Mouse (Mus musculus) limb, embryonic 10.5 days (tissue): Measurements from ENCODE around the gene Syk. TPM values are rescaled to one million over a fixed set of nuclear protein-coding genes. Genes with fewer than 3 reads are reported as not detected.
A peak's percentile ranks its signal among the peaks of the same experiment; 100 is the strongest.

Source experiments
- DNase-seq: peaks from one replicate; pipeline ENCODE4 v3.0.0-alpha.2; 2017; ENCODE audit warnings: low spot score
- H3K27ac ChIP-seq: fragments of 300-500 bp; sonication (generic); 2 replicates; pipeline ENCODE4 v1.5.1; 2016; ENCODE audit warnings: mild to moderate bottlenecking
- H3K27me3 ChIP-seq: fragments of 300-500 bp; sonication (generic); 2 replicates; pipeline ENCODE4 v1.6.1; 2016; ENCODE audit warnings: low read depth, mild to moderate bottlenecking; ENCODE audit not compliant: poor library complexity, severe bottlenecking
- H3K36me3 ChIP-seq: fragments of 300-500 bp; sonication (generic); 2 replicates; pipeline ENCODE4 v1.6.1; 2016; ENCODE audit warnings: mild to moderate bottlenecking, moderate library complexity
- H3K4me1 ChIP-seq: fragments of 300-500 bp; sonication (generic); 2 replicates; pipeline ENCODE4 v1.6.1; 2016
- H3K4me3 ChIP-seq: fragments of 300-500 bp; sonication (generic); 2 replicates; pipeline ENCODE4 v1.5.1; 2016; ENCODE audit warnings: mild to moderate bottlenecking, moderate library complexity
- H3K9me3 ChIP-seq: fragments of 300-500 bp; sonication (generic); replicated peaks from 2 replicates; pipeline ENCODE4 v1.6.1; 2016; ENCODE audit warnings: mild to moderate bottlenecking
- WGBS: fragments of 180-500 bp; shearing (Covaris S2); methylation state at CpG from one replicate; pipeline ENCODE4 v1.1.7; 2016; 5-methylcytosine and 5-hydroxymethylcytosine counted together
- polyA plus RNA-seq: library from polyadenylated mRNA; unstranded; fragments of >200 nt; fragmentation: Nextera tagmentation; extraction: Ambion mirVana; gene quantifications from 2 replicates; pipeline ENCODE4 v1.2.1, GENCODE M21; 2016

Gene Syk
- polyA plus RNA-seq, 1 experiment from 2014 or later = 2.5 TPM

GRCm38 (mm10) chr13:52572451-52573446 is 10.2 kb upstream of the Syk start:
- WGBS = 82% methylated on average over 9 of the region's 9 CpGs
- H3K27ac ChIP-seq = no peak overlapping the region
- H3K4me1 ChIP-seq = peaks cover 17% of the 10 kb centered on the region
- no peaks in the 10 kb centered on the region for H3K27me3 ChIP-seq
- H3K9me3 ChIP-seq = no peaks in the 10 kb centered on the region
- no peak overlapping the region for H3K4me3 ChIP-seq
- DNase-seq = no peak
- no peaks in the 10 kb centered on the region for H3K36me3 ChIP-seq

- H3K4me3 ChIP-seq = no peak overlapping the region
- no peak for DNase-seq
- H3K9me3 ChIP-seq = no peaks in the 10 kb centered on the region
- H3K27me3 ChIP-seq = no peaks in the 10 kb centered on the region; the same call in 1 of the 2 replicates
- 87% methylated on average over 2 of the region's 2 CpGs for WGBS
- no peak overlapping the region for H3K27ac ChIP-seq
- H3K36me3 ChIP-seq = no peaks in the 10 kb centered on the region
- H3K4me1 ChIP-seq = peaks cover 23% of the 10 kb centered on the region
Observed at GRCm38 (mm10) chr13:52574311-52574710, 8.7 kb upstream of the Syk start.

- Histone ChIP-seq H3K27ac (no peak overlapping the region), H3K4me3 (no peak overlapping the region)
- WGBS = 85% methylated on average over 6 of the region's 6 CpGs
Observed at GRCm38 (mm10) chr13:52575483-52575882, 7.5 kb upstream of the Syk start.

DNA sequence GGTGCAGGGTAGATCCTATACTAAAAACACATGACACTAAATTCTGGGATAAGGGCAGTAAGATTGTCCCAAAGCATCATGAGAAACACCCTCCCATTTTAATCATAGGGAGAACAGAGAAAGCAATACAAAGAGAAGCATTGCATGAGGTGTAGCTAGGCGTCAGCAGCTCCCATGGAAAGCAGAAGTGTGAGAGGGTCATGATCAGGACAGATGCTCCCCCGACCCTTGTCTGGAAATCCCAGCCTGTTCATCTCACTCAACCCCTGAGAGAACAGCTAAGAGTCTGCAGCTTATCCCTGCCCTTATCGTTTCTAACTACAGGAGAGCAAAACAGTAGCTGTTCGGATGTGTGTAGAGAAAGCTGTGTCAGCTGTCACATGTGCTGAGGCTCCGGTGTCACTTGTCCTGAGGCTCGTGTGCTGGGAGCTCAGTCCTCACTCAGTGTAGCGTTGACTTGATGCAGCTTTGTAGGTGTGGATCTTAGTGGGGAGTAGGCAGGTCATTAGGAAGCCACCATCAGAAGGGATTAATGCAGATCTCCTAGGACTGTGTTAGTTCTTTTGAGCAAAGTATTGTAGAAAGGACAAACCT is 6.9 kb upstream of the Syk start:
- H3K36me3 ChIP-seq = no peaks in the 10 kb centered on the region
- WGBS = 73% methylated on average over 7 of the region's 7 CpGs
- H3K27me3 ChIP-seq = peaks cover 6% of the 10 kb centered on the region; the same call in 1 of the 2 replicates
- H3K27ac ChIP-seq = no peak overlapping the region
- H3K4me3 ChIP-seq = no peak overlapping the region
- peaks cover 23% of the 10 kb centered on the region for H3K4me1 ChIP-seq
- no peak for DNase-seq
- H3K9me3 ChIP-seq = no peaks in the 10 kb centered on the region

More at GRCm38 (mm10) chr13:52575483-52575882, 7.5 kb upstream of the Syk start:
- H3K36me3 ChIP-seq = no peaks in the 10 kb centered on the region
- H3K9me3 ChIP-seq = no peaks in the 10 kb centered on the region
- H3K27me3 ChIP-seq = no peaks in the 10 kb centered on the region; the same call in 1 of the 2 replicates
- peaks cover 23% of the 10 kb centered on the region for H3K4me1 ChIP-seq
- no peak for DNase-seq

DNA sequence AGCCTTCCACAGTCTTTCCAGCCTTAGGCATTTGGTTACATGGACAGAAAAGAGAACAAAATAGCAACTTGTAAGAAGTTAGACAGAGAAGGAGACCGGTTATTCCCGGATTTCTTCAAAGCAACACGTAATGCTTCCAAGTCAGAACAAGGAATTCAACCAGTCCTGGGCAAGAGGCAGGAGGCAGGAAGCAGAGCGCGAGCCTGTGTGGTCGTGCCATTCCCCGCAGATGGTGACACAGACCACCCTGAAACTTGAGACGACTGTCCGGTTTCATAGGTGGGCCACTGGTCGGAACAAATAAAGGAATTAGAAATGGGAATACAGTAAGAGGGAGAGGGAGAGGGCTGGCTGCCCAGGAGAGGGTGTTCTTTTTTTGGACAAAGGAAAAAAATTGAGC is 6.1 kb upstream of the Syk start:
- no peak overlapping the region for H3K4me3 ChIP-seq
- DNase-seq = peak; percentile 58
- peaks cover 23% of the 10 kb centered on the region for H3K4me1 ChIP-seq
- no peaks in the 10 kb centered on the region for H3K36me3 ChIP-seq
- 45% methylated on average over 10 of the region's 10 CpGs for WGBS
- H3K27ac ChIP-seq = peak overlapping the region; percentile 77
- H3K9me3 ChIP-seq = no peaks in the 10 kb centered on the region
- H3K27me3 ChIP-seq = peaks cover 13% of the 10 kb centered on the region

DNA sequence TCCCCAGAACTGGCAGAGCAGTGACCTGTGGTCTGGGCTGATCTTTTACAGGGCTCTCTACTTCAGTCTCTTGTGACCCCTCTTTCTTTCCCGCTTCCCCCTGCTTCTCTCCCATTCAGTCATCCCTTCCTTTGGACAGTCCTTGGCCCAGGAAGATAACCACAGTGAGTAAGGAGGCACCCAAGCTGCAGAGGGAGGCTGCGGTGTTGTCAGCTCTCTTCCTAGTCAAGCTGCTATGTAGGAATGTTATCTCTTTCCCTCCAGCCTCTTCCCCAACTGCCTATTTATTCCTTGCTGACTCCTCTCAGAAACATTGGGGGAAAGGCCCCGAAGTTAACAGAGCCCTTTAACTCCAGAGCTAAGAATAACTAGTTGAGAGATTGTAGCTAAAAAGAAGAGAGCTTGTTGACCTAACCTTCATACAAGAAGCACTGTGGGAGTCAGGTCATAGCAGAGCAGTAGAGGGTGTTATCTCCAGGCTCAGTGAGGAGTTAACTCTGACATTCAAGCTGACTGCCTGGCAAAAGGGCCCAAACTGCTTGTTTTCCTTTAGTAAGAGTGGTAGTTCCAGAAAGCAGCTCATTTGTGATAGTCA is 5.5 kb upstream of the Syk start:
- peak overlapping the region; percentile 77 for H3K27ac ChIP-seq
- 85% methylated on average over 3 of the region's 3 CpGs for WGBS
- no peak for DNase-seq

GRCm38 (mm10) chr13:52577939-52578338 is 5.0 kb upstream of the Syk start:
- Histone ChIP-seq H3K9me3 (no peaks in the 10 kb centered on the region), H3K27ac (peak overlapping the region; percentile 77; the same call in 1 of the 2 replicates), H3K4me1 (peaks cover 26% of the 10 kb centered on the region), H3K4me3 (no peak overlapping the region), H3K36me3 (no peaks in the 10 kb centered on the region), H3K27me3 (peaks cover 24% of the 10 kb centered on the region)
- 40% methylated on average over 4 of the region's 4 CpGs for WGBS
- DNase-seq = no peak

More for the DNA sequence above, 5.5 kb upstream of the Syk start:
- H3K9me3 ChIP-seq = no peaks in the 10 kb centered on the region
- peaks cover 19% of the 10 kb centered on the region for H3K27me3 ChIP-seq
- H3K4me3 ChIP-seq = no peak overlapping the region
- no peaks in the 10 kb centered on the region for H3K36me3 ChIP-seq
- H3K4me1 ChIP-seq = peaks cover 23% of the 10 kb centered on the region

- H3K36me3 ChIP-seq = no peaks in the 10 kb centered on the region
- no peak for DNase-seq
- H3K27me3 ChIP-seq = peaks cover 29% of the 10 kb centered on the region
- 72% methylated on average over 2 of the region's 2 CpGs for WGBS
- H3K27ac ChIP-seq = no peak overlapping the region
- H3K9me3 ChIP-seq = no peaks in the 10 kb centered on the region
- H3K4me3 ChIP-seq = no peak overlapping the region
- H3K4me1 ChIP-seq = peaks cover 31% of the 10 kb centered on the region
Observed at GRCm38 (mm10) chr13:52578776-52579175, 4.2 kb upstream of the Syk start.

DNA sequence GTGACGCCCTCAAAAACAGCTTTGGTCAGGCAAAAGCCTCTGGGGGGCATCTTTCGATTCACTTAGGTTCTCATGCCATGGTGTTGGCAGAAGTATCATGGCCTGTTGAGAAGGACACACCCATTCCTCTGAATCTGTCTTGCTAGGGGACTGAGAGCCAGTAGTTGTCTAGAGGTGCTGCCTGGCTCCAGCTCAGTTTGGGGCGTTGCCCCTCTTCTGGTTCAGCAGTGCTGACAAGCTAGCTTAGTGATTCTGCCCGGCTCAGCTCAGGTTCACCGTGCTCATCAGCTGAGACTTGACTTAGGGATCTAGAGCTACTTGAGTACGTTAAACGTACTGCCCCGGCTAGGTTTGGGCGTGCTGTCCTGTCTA is 481 bp upstream of the Syk start:
- H3K27ac ChIP-seq = peak overlapping the region; percentile 82; the same call in 1 of the 2 replicates
- WGBS = 18% methylated on average over 9 of the region's 9 CpGs
- H3K9me3 ChIP-seq = no peaks in the 10 kb centered on the region
- no peak for DNase-seq
- H3K4me3 ChIP-seq = peak overlapping the region; percentile 74
- peaks cover 44% of the 10 kb centered on the region for H3K27me3 ChIP-seq
- no peaks in the 10 kb centered on the region for H3K36me3 ChIP-seq
- H3K4me1 ChIP-seq = peaks cover 23% of the 10 kb centered on the region

DNA sequence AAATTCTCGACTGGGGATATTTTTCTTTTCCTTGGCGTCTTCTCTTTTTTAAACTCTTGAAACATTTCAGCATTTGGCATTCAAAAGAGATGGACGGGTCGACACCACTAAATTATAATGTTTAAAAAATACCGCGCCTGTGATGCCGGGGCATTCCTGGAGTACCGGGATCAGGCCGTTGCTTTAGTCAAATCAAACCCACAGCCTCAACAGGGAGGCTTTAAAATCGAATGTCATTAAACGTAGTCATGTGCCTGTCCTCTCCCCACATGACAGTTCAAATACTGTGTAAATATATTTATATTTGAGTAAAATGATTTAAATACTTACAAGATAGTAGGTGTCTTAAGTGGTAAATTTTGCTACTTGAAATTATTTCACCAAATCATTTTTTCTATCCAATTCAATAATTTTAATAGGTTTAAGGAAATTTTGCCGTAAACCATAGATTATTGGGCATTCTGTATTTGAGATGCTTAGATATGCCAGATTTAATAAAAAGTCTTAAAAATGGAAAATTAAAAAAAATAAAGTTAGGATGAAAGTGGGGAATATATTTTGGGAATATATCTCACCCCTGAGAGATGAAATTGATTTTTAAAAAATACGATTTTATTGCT is 1.1 kb downstream of the Syk start:
- Histone ChIP-seq H3K27ac (no peak overlapping the region), H3K4me3 (peak overlapping the region; percentile 74), H3K4me1 (peaks cover 15% of the 10 kb centered on the region), H3K36me3 (no peaks in the 10 kb centered on the region), H3K27me3 (peaks cover 44% of the 10 kb centered on the region), H3K9me3 (no peaks in the 10 kb centered on the region)
- 24% methylated on average over 13 of the region's 13 CpGs for WGBS
- DNase-seq = no peak

DNA sequence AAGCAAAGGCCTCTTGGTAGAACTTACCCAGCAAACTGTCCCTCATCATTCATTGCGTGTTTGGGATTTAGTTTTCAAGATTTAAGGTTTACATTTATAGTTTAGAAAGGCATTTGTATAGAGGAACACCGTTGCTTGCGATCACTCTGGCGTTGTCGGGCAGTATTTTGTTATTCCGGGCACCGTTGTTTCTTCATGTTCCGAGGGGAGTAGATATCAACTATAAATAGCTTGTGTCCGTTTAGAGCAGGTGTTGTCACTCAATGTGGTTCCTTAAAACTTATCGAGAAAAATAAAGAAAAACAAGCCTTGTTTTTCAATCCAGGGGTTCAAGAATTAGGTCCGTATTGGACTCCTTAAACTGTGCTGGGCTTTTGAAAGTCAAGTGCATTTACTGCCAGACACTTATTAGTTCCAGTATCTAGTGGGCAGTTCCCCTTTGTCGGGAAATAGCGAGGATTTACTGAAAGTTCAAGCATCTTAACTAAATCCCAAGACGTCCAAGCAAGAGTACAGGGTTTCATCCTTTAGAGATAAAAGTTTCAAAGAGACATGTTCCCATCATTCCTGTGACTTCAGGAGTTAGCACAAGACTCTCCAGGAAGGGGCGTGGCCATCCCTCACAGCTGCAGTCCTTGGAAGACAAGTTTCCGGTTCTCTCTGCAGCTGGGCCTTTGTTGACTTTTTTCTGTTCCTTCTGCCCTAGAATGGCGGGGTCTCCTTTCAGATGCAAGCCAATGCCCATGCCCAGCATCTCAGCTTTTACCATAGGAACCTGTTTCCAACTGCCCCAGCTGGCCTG is 1.9 kb downstream of the Syk start:
- Histone ChIP-seq H3K4me1 (peaks cover 15% of the 10 kb centered on the region), H3K36me3 (no peaks in the 10 kb centered on the region), H3K9me3 (no peaks in the 10 kb centered on the region), H3K27ac (no peak overlapping the region), H3K4me3 (no peak overlapping the region), H3K27me3 (peaks cover 44% of the 10 kb centered on the region)
- DNase-seq = no peak
- WGBS = 76% methylated on average over 17 of the region's 17 CpGs

DNA sequence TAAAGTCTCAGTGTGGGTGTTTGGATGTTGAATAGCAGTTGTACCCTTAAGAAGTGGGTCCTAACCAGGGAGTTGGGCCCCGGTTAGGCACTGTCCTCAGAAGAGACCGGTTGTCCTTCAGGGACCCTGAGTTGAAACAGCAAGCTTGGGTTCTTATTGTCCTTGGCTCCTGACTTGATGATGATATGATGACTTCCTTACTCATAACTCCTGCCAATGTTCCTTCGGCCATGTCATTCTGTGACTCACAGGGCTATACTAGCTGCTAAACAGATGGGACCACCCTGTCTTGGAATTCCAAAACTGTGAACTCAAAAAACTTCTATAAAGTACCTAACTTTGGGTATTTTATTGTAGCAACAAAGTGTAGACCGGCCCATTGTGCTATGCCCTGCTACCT is 4.8 kb downstream of the Syk start:
- 93% methylated on average over 4 of the region's 4 CpGs for WGBS
- H3K27me3 ChIP-seq = peaks cover 22% of the 10 kb centered on the region
- H3K4me3 ChIP-seq = no peak overlapping the region
- peaks cover 14% of the 10 kb centered on the region for H3K4me1 ChIP-seq
- no peak overlapping the region for H3K27ac ChIP-seq
- H3K36me3 ChIP-seq = no peaks in the 10 kb centered on the region
- H3K9me3 ChIP-seq = no peaks in the 10 kb centered on the region
- DNase-seq = no peak
